Mouse (Mus musculus) heart, adult 2 months (tissue): ENCODE measurements at regions not wholly inside any gene's neighbourhood (a gene's known extent, or its start where the extent isn't known, plus 50 kb on each side); places are given as distances from the start of the nearest gene placed in this dataset.

Experiments
- CTCF ChIP-seq: fragments of 200-600 bp; IDR thresholded peaks from 2 replicates; pipeline ENCODE4 v1.8.1; 2022; ENCODE audit warnings: antibody characterized with exemption, mild to moderate bottlenecking, moderate library complexity
- EP300 ChIP-seq: fragments of 200-500 bp; IDR thresholded peaks from 2 replicates; pipeline ENCODE4 v1.6.1; 2011; ENCODE audit warnings: low read depth, low read length, control low read depth; ENCODE audit not compliant: insufficient read depth
- POLR2A ChIP-seq: fragments of 200-500 bp; IDR thresholded peaks from 2 replicates; pipeline ENCODE4 v1.6.1; 2011; ENCODE audit warnings: mild to moderate bottlenecking, low read depth, low read length, control low read depth; ENCODE audit not compliant: insufficient read depth

DNA sequence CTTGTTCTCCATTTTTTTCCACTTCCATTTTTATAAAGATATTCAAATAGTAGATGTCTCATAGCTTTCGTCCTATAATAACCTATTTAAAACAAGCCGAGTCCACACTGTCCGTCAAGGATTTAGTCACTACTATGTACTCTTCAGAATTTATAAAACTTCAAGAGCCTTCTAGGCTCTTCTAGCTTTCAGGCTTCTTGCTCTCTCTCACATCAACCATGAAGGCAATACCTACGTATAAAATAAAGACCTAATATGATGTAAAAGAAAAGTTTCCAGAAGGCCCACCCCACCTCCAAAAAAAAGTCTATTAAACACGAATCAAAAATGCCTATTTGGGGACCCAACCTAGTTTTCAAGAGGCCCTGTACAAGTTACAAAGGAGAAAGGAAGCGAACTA lies 57.0 kb upstream of the Ifne start:
- TF ChIP-seq CTCF (no peak), POLR2A (no peak), EP300 (no peak)
